Mouse (Mus musculus) neural tube, embryonic 15.5 days (tissue): Measurements from ENCODE around the gene Cyp2d10. TPM values are rescaled to one million over a fixed set of nuclear protein-coding genes. Genes with fewer than 3 reads are reported as not detected.
"Not testable (repeated sequence)": the region's sequence is repeated elsewhere in the genome, so short reads cannot be mapped to it uniquely, and the experiment has no call there.

Experiments used
- ATAC-seq: fragments of 200-750 bp; cut with Nextera tagmentation; 2 replicates; pipeline ENCODE4 v1.8.0; 2017; ENCODE audit warnings: mild to moderate bottlenecking, moderate TSS enrichment, moderate library complexity; ENCODE audit not compliant: low FRiP score
- H3K27ac ChIP-seq: fragments of 300-500 bp; sonication (generic); replicated peaks from 2 replicates; pipeline ENCODE4 v1.5.1; 2015; ENCODE audit warnings: mild to moderate bottlenecking, inconsistent platforms
- H3K27me3 ChIP-seq: fragments of 300-500 bp; sonication (generic); replicated peaks from 2 replicates; pipeline ENCODE4 v1.6.1; 2015; ENCODE audit warnings: inconsistent platforms
- H3K36me3 ChIP-seq: fragments of 300-500 bp; sonication (generic); 2 replicates; pipeline ENCODE4 v1.6.1; 2015; ENCODE audit warnings: inconsistent platforms
- H3K4me1 ChIP-seq: fragments of 300-500 bp; sonication (generic); 2 replicates; pipeline ENCODE4 v1.6.1; 2015; ENCODE audit warnings: inconsistent platforms
- H3K4me2 ChIP-seq: fragments of 300-500 bp; sonication (generic); 2 replicates; pipeline ENCODE4 v1.6.1; 2015; ENCODE audit warnings: inconsistent platforms, mild to moderate bottlenecking, moderate library complexity
- H3K4me3 ChIP-seq: fragments of 300-500 bp; sonication (generic); replicated peaks from 2 replicates; pipeline ENCODE4 v1.5.1; 2015; ENCODE audit warnings: mild to moderate bottlenecking, inconsistent platforms
- H3K9ac ChIP-seq: fragments of 300-500 bp; sonication (generic); replicated peaks from 2 replicates; pipeline ENCODE4 v1.6.1; 2015; ENCODE audit warnings: mild to moderate bottlenecking, inconsistent platforms
- H3K9me3 ChIP-seq: fragments of 300-500 bp; sonication (generic); replicated peaks from 2 replicates; pipeline ENCODE4 v1.6.1; 2016; ENCODE audit warnings: inconsistent platforms
- WGBS: fragments of 180-500 bp; shearing (Covaris S2); methylation state at CpG from one replicate; pipeline ENCODE4 v1.1.7; 2015; ENCODE audit warnings: mixed read lengths; 5-methylcytosine and 5-hydroxymethylcytosine counted together
- polyA plus RNA-seq: library from polyadenylated mRNA; unstranded; fragments of >200 nt; fragmentation: Nextera tagmentation; extraction: Ambion mirVana; gene quantifications from 2 replicates; pipeline ENCODE4 v1.2.1, GENCODE M21; 2015

Gene Cyp2d10
- polyA plus RNA-seq, 1 experiment from 2014 or later: not detected

GRCm38 (mm10) chr15:82374437-82374836 lies 32.6 kb downstream of the Cyp2d10 start:
- ATAC-seq: no peak
- H3K4me2 ChIP-seq: no peak overlapping the region
- H3K27ac ChIP-seq: no peak overlapping the region
- H3K36me3 ChIP-seq: no peaks in the 10 kb centered on the region
- no peaks in the 10 kb centered on the region for H3K9me3 ChIP-seq
- 71% methylated on average over 5 of the region's 5 CpGs for WGBS
- H3K4me1 ChIP-seq: peaks cover 4% of the 10 kb centered on the region; the same call in 1 of the 2 replicates
- no peak overlapping the region for H3K9ac ChIP-seq
- H3K27me3 ChIP-seq: no peaks in the 10 kb centered on the region
- no peak overlapping the region for H3K4me3 ChIP-seq

- H3K9ac ChIP-seq: no peak overlapping the region
These were observed 34.0 kb downstream of the Cyp2d10 start for GRCm38 (mm10) chr15:82372991-82373390.

GRCm38 (mm10) chr15:82372446-82372845 lies 34.5 kb downstream of the Cyp2d10 start:
- no peak overlapping the region for H3K4me3 ChIP-seq
- 92% methylated on average over 6 of the region's 6 CpGs for WGBS
- no peaks in the 10 kb centered on the region for H3K27me3 ChIP-seq
- no peak overlapping the region for H3K27ac ChIP-seq
- no peak overlapping the region for H3K9ac ChIP-seq
- H3K36me3 ChIP-seq: no peaks in the 10 kb centered on the region
- peaks cover 3% of the 10 kb centered on the region; the same call in 1 of the 2 replicates for H3K4me1 ChIP-seq
- H3K9me3 ChIP-seq: no peaks in the 10 kb centered on the region
- no peak overlapping the region for H3K4me2 ChIP-seq
- ATAC-seq: no peak

More at GRCm38 (mm10) chr15:82372991-82373390, 34.0 kb downstream of the Cyp2d10 start:
- no peak overlapping the region for H3K4me2 ChIP-seq
- no peaks in the 10 kb centered on the region for H3K27me3 ChIP-seq
- H3K36me3 ChIP-seq: no peaks in the 10 kb centered on the region
- H3K4me1 ChIP-seq: peaks cover 3% of the 10 kb centered on the region; the same call in 1 of the 2 replicates
- no peak overlapping the region for H3K27ac ChIP-seq
- 88% methylated on average over 5 of the region's 5 CpGs for WGBS
- ATAC-seq: no peak
- no peak overlapping the region for H3K4me3 ChIP-seq
- H3K9me3 ChIP-seq: no peaks in the 10 kb centered on the region

- ATAC-seq: no peak
- Histone ChIP-seq H3K9ac (no peak overlapping the region), H3K27me3 (no peaks in the 10 kb centered on the region), H3K4me1 (no peaks in the 10 kb centered on the region), H3K36me3 (no peaks in the 10 kb centered on the region), H3K27ac (no peak overlapping the region), H3K4me2 (no peak overlapping the region), H3K4me3 (no peak overlapping the region), H3K9me3 (no peaks in the 10 kb centered on the region)
- WGBS: 88% methylated on average over 1 of the region's 1 CpGs
These were observed 38.1 kb downstream of the Cyp2d10 start for GRCm38 (mm10) chr15:82368851-82369250.

GRCm38 (mm10) chr15:82368146-82368545 lies 38.8 kb downstream of the Cyp2d10 start:
- Histone ChIP-seq H3K9me3 (no peaks in the 10 kb centered on the region), H3K27me3 (no peaks in the 10 kb centered on the region), H3K36me3 (no peaks in the 10 kb centered on the region), H3K9ac (no peak overlapping the region), H3K4me2 (no peak overlapping the region), H3K4me1 (no peaks in the 10 kb centered on the region), H3K4me3 (no peak overlapping the region), H3K27ac (no peak overlapping the region)
- WGBS: 98% methylated on average over 4 of the region's 4 CpGs
- no peak for ATAC-seq

GRCm38 (mm10) chr15:82364561-82364960 lies 42.4 kb downstream of the Cyp2d10 start:
- WGBS: 20% methylated on average over 7 of the region's 9 CpGs
- H3K9me3 ChIP-seq, ATAC-seq, H3K4me2 ChIP-seq, H3K4me1 ChIP-seq, H3K27me3 ChIP-seq, H3K9ac ChIP-seq, H3K36me3 ChIP-seq, H3K27ac ChIP-seq, H3K4me3 ChIP-seq: not testable (repeated sequence)

- H3K36me3 ChIP-seq, ATAC-seq, H3K9ac ChIP-seq, H3K4me2 ChIP-seq, H3K9me3 ChIP-seq, H3K27ac ChIP-seq, H3K4me1 ChIP-seq, H3K27me3 ChIP-seq, H3K4me3 ChIP-seq: not testable (repeated sequence)
- WGBS: 83% methylated on average over 7 of the region's 12 CpGs
These were observed 43.2 kb downstream of the Cyp2d10 start for GRCm38 (mm10) chr15:82363801-82364200.

GRCm38 (mm10) chr15:82362234-82362633 lies 44.8 kb downstream of the Cyp2d10 start:
- H3K9ac ChIP-seq: no peak overlapping the region
- 89% methylated on average over 4 of the region's 4 CpGs for WGBS
- no peak for ATAC-seq
- no peaks in the 10 kb centered on the region for H3K36me3 ChIP-seq
- H3K4me3 ChIP-seq: no peak overlapping the region
- H3K9me3 ChIP-seq: no peaks in the 10 kb centered on the region
- no peak overlapping the region for H3K27ac ChIP-seq
- H3K4me2 ChIP-seq: no peak overlapping the region
- H3K27me3 ChIP-seq: no peaks in the 10 kb centered on the region
- H3K4me1 ChIP-seq: no peaks in the 10 kb centered on the region

- H3K9me3 ChIP-seq: no peaks in the 10 kb centered on the region
- no peak overlapping the region for H3K4me3 ChIP-seq
- no peak overlapping the region for H3K9ac ChIP-seq
- no peaks in the 10 kb centered on the region for H3K27me3 ChIP-seq
- WGBS: 80% methylated on average over 11 of the region's 11 CpGs
- H3K4me2 ChIP-seq: no peak overlapping the region
- H3K27ac ChIP-seq: no peak overlapping the region
- ATAC-seq: no peak
- H3K36me3 ChIP-seq: no peaks in the 10 kb centered on the region
- H3K4me1 ChIP-seq: no peaks in the 10 kb centered on the region
These were observed 45.5 kb downstream of the Cyp2d10 start for GRCm38 (mm10) chr15:82361459-82362018.

GRCm38 (mm10) chr15:82358431-82359260 lies 48.3 kb downstream of the Cyp2d10 start:
- H3K9ac ChIP-seq: no peak overlapping the region
- no peaks in the 10 kb centered on the region for H3K27me3 ChIP-seq
- H3K36me3 ChIP-seq: no peaks in the 10 kb centered on the region
- H3K4me2 ChIP-seq: no peak overlapping the region
- H3K4me3 ChIP-seq: no peak overlapping the region
- ATAC-seq: no peak
- H3K4me1 ChIP-seq: peaks cover 7% of the 10 kb centered on the region
- no peak overlapping the region for H3K27ac ChIP-seq
- 65% methylated on average over 22 of the region's 22 CpGs for WGBS
- H3K9me3 ChIP-seq: no peaks in the 10 kb centered on the region

- no peaks in the 10 kb centered on the region for H3K9me3 ChIP-seq
- peak within 1 kb of the TSS; percentile 90 for H3K4me2 ChIP-seq
- H3K4me1 ChIP-seq: peaks cover 34% of the 10 kb centered on the region
- no peaks in the 10 kb centered on the region for H3K27me3 ChIP-seq
- peak within 1 kb of the TSS; percentile 99 for H3K9ac ChIP-seq
- H3K36me3 ChIP-seq: peaks cover 16% of the 10 kb centered on the region
- 2% methylated on average over 57 of the region's 57 CpGs for WGBS
- H3K4me3 ChIP-seq: peak within 1 kb of the TSS; percentile 94
- H3K27ac ChIP-seq: peak within 1 kb of the TSS; percentile 92
- ATAC-seq: peak; percentile 99
These were observed 52.7 kb downstream of the Cyp2d10 start, which contains the start of gene Ndufa6 for GRCm38 (mm10) chr15:82354126-82354945. Gene Ndufa6 (minus strand): TSS chr15:82354322.
